Mouse (Mus musculus): ENCODE measurements at regions not wholly inside any gene's neighbourhood (a gene's known extent, or its start where the extent isn't known, plus 50 kb on each side); places are given as distances from the start of the nearest gene placed in this dataset.
A peak's percentile ranks its signal among the peaks of the same experiment; 100 is the strongest.

GRCm38 (mm10) chr3:27815201-27815695, 80.9 kb downstream of the Tmem212 start:
- no peak for DNase-seq

- DNase-seq: no peak
Observed at GRCm38 (mm10) chr3:27804271-27804670, 91.9 kb downstream of the Tmem212 start.

DNA sequence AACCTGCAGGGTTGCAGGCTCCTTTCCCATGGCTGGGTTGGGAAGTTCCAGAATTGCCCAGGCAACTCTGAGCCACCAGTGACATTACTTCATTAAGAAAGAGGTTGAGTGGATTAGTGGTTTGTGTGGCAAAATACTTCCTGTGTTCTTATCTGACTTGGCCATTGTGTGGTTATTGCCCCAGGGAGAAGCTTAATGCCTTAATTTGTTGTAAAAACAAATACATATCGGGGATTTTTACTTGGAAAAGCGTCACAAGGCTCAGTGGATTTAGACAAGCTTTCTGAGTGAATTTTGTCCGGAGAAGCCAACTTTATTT, 80.5 kb upstream of the Fndc3b start:
- DNase-seq: no peak

DNA sequence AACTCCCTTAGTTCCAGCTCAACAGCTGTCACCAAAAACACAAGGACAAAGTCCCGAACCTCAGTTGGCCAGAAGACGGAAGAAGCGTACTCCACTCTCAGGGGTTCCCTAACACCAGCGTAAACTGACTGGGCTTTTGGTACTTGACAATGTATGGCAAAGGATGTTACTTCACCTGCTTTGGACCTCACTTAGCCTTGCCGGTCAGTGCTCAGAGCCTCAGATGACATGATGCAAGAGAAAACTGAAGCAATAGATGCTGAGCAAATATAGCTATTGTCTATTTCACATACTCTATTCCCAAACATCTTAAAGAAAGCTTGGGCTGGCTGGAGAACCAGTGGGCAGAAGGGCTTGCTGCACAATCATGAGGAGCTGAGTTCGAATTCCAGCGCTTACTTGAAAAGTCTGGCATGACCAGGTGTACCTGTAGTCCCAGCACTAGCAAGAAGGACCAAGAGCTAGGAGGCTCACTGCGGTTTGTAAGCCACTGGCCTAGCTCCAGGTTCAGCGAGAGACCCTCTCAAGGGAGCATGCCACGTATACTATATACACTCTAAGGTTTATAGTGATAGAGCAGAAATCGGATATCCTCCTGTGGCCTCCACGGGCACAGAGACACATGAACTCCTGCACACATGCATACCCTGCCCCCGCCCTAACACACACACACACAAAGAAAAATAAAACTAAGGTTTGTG, 80.0 kb upstream of the Fndc3b start:
- no peak for DNase-seq

- no peak for DNase-seq
Observed at GRCm38 (mm10) chr3:27783926-27784325, 72.8 kb upstream of the Fndc3b start.

- DNase-seq: no peak
Observed at GRCm38 (mm10) chr3:27783476-27783875, 72.4 kb upstream of the Fndc3b start.

DNA sequence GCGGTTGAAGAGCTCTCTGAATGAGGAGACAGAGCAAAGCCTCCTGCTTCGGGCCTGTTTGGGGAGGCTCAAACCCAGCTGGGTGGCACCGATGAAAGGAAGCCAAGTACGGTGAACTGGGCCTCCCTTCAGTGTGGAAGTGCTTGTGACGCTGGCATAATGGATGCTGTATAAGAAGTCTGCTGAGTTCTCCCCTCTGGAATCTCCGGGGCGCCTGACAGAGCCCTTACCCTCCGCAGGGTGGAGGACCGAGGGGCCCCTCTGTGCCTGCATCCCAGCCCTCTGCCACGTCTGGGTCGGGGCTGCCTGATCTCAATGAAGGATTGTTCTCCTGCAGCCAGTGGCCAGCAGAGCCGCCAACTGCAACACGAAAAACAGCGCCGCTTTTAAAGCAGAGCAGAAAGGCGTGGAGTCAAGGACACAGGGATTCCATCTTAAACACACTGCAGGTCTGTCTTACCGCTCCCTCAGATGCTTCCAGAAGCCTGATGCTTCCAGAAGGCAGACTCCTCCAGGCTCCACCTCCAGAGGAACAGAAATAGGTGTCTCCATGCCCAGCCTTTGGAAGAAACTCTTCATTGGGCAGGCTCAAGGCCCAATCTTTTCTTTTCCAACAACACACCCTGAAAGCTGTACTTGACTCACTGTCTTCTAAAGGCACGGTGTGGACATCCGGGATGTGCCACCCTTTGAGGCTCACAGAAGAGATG, 71.1 kb upstream of the Fndc3b start:
- no peak for DNase-seq

GRCm38 (mm10) chr3:27779892-27780291, 68.8 kb upstream of the Fndc3b start:
- no peak for DNase-seq

- DNase-seq: no peak
Observed at GRCm38 (mm10) chr3:27777751-27778150, 66.6 kb upstream of the Fndc3b start.

DNA sequence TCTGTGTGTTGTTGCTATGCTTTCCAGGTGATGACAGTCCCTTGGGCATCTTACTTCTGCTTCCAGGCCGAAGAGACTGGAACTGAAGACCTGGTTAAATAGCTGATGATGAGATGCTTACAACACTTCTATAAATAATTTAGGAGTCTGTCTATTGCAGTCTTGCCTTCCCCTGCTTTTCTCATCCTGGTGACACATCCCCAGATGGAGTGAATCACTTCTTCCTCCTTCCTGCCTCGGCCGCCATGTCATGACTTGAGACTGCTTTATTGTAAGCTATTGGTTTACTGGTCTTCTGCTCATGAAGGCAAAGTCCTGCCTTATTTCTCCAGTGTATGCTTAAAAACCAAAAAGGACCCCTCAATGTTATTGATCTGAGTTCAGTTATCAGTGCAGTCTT, 62.1 kb upstream of the Fndc3b start:
- no peak for DNase-seq

DNA sequence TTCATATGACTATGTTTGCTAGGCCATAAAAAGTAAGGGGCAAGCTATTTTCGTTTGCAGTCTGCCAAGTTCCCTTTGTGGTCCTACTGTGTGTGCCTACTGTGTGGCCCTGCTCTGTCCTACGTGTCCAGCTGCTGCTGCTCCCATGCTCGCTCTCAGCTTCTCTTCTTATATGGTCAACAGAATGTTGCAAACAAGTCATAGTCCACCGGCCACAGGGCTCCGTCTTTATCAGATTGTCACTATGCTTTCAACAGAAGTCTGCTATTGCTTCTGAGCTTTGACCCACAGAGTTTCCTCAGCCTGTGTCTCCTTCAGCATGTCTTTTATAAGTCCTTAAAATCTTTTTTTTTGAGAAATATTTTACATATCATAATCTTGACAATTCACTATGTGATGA, 58.3 kb upstream of the Fndc3b start:
- DNase-seq: no peak

DNA sequence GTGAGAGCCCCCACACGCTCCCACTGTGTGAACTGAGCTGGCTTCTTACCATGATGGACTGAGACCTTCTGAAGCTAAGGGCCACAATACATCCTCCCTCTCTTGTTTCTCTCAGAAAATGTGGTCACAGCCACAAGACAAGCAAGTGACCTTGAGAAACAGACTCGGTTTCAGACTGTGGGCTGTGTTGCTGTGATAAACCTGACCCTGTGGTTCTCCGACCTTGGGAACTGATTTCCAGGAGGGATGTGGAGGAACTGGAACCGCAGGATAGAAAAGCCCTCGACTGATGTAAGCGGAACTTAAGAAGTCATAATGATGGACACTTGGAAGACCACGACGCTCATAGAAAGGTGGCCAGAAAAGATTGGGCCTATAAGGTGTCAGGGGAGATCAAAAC, 56.1 kb upstream of the Fndc3b start:
- DNase-seq: no peak

GRCm38 (mm10) chr3:27766421-27766820, 55.3 kb upstream of the Fndc3b start:
- DNase-seq: peak; percentile 47

DNA sequence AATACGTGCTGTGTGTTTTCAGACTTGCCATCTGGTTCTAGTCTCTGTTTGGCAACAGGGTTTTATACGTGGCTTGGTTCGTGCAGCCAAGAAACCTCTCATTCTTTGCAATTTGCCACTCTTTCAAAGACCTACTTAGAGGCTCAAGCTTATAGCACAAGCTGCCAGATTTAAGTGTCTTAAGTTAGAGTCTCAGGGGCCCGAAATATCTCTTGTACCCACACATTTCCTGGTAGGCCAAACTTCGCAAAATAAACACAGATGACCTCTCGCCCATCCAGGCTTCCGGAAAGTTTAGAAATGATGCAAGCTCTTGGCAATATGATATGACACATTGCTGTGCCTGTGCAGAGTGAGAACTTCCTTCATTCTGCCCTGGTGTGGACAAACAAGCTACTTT, 54.8 kb upstream of the Fndc3b start:
- DNase-seq: peak; percentile 46

- DNase-seq: no peak
Observed at GRCm38 (mm10) chr3:27764556-27764955, 53.4 kb upstream of the Fndc3b start.

DNA sequence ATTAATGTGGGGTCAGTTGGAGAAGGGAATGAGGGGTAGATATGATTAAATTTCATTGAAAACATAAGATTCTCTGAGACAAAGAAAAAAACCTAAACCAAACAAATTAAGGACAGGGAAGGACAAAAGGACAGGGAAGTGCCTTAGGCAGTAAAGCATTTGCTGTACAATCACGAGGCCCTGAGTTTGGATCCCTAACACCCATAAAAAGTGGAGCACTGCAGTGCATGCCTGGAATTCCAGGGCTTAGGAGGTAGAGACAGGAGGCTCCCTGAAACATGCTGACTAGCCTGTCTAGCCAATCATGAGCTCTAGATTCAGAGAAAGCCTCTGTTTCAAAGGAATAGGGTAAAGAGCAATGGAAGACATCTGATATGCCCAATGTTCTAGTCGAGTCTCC, 49.9 kb upstream of the Fndc3b start:
- DNase-seq: no peak
